Mouse (Mus musculus) hindbrain, embryonic 11.5 days (tissue): ENCODE measurements around the gene Pf4. TPM values are rescaled to one million over a fixed set of nuclear protein-coding genes. Genes with fewer than 3 reads are reported as not detected.

ENCODE experiments used
- ATAC-seq: fragments of 200-750 bp; cut with Nextera tagmentation; 2 replicates; pipeline ENCODE4 v1.8.0; 2017; ENCODE audit warnings: mild to moderate bottlenecking, moderate TSS enrichment, moderate library complexity; ENCODE audit not compliant: low FRiP score
- DNase-seq: peaks from one replicate; pipeline ENCODE4 v3.0.0-alpha.2; 2015; ENCODE audit warnings: low spot score
- H3K27ac ChIP-seq: fragments of 300-500 bp; sonication (generic); 2 replicates; pipeline ENCODE4 v1.5.1; 2014; ENCODE audit warnings: mild to moderate bottlenecking, low read depth, low read length
- H3K27me3 ChIP-seq: fragments of 300-500 bp; sonication (generic); 2 replicates; pipeline ENCODE4 v1.6.1; 2014; ENCODE audit warnings: mild to moderate bottlenecking, low read length, moderate library complexity, mixed read lengths; ENCODE audit not compliant: control insufficient read depth, insufficient read depth
- H3K36me3 ChIP-seq: fragments of 300-500 bp; sonication (generic); 2 replicates; pipeline ENCODE4 v1.6.1; 2014; ENCODE audit warnings: mild to moderate bottlenecking, low read length, moderate library complexity, mixed read lengths; ENCODE audit not compliant: control insufficient read depth, insufficient read depth
- H3K4me1 ChIP-seq: fragments of 300-500 bp; sonication (generic); replicated peaks from 2 replicates; pipeline ENCODE4 v1.6.1; 2014; ENCODE audit warnings: low read length, mixed read lengths; ENCODE audit not compliant: control insufficient read depth, insufficient read depth
- H3K4me2 ChIP-seq: fragments of 300-500 bp; sonication (generic); replicated peaks from 2 replicates; pipeline ENCODE4 v1.6.1; 2014; ENCODE audit warnings: mild to moderate bottlenecking, low read depth, low read length
- H3K4me3 ChIP-seq: fragments of 300-500 bp; sonication (generic); 2 replicates; pipeline ENCODE4 v1.5.1; 2014; ENCODE audit warnings: low read depth, low read length
- H3K9ac ChIP-seq: fragments of 300-500 bp; sonication (generic); 2 replicates; pipeline ENCODE4 v1.6.1; 2014; ENCODE audit warnings: low read depth, low read length
- H3K9me3 ChIP-seq: fragments of 300-500 bp; sonication (generic); 2 replicates; pipeline ENCODE4 v1.6.1; 2016; ENCODE audit warnings: low read length; ENCODE audit not compliant: control insufficient read depth
- WGBS: fragments of 180-500 bp; shearing (Covaris S2); extraction: QIAGEN DNeasy Blood & Tissue Kit; methylation state at CpG from one replicate; pipeline ENCODE4 v1.1.7; 2014; 5-methylcytosine and 5-hydroxymethylcytosine counted together
- polyA plus RNA-seq: library from polyadenylated mRNA; unstranded; fragments of >200 nt; fragmentation: Nextera tagmentation; extraction: Ambion mirVana; gene quantifications from 2 replicates; pipeline ENCODE4 v1.2.1, GENCODE M21; 2014

The Pf4 gene
- polyA plus RNA-seq, 1 experiment from 2014 or later = 91.8 TPM

DNA sequence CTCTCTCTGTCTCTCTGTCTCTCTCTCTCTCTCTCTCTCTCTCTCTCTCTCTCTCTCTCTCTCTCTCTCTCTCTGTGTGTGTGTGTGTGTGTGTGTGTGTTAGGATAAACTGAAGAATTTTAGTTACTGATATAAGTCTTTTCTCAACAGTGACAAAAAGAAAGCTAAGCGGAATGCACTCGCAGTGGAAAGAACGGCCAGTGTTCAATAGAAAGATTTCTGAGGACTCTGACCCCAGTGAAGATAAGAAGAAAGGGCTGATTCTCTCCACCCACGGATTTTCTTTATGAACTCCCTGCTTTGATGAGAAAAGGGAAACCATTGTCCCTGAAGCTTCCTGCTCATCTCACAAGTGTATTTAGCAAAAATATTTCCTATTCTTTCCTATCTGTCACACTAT lies 11.9 kb upstream of the Pf4 start:
- H3K9ac ChIP-seq = no peak overlapping the region
- 50% methylated on average over 4 of the region's 4 CpGs for WGBS
- no peaks in the 10 kb centered on the region for H3K9me3 ChIP-seq
- DNase-seq (no peak), ATAC-seq (no peak)
- no peaks in the 10 kb centered on the region for H3K36me3 ChIP-seq
- no peak overlapping the region for H3K4me3 ChIP-seq
- peaks cover 8% of the 10 kb centered on the region; the same call in 1 of the 2 replicates for H3K27me3 ChIP-seq
- H3K4me2 ChIP-seq = no peak overlapping the region
- H3K27ac ChIP-seq = no peak overlapping the region
- no peaks in the 10 kb centered on the region for H3K4me1 ChIP-seq

DNA sequence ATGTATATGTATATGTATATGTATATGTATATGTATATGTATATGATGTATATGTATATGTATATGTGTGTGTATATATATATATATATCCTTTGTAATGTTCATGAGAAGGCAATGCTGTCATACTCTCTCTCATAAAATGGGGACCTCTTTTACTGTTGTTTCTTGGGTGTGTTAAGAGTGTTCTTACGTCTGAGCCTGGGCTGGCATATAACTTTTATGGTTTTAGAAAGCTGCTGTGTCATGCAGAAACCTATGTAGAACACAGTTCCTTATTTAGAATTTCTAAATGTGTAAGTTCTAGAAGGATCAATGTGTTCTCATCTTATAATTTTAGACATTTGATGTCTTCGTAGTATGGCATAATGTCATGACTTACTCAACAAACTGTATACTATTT lies 11.4 kb upstream of the Pf4 start:
- peaks cover 8% of the 10 kb centered on the region; the same call in 1 of the 2 replicates for H3K27me3 ChIP-seq
- no peak for DNase-seq
- no peak overlapping the region for H3K4me2 ChIP-seq
- H3K9ac ChIP-seq = no peak overlapping the region
- no peak overlapping the region for H3K4me3 ChIP-seq
- H3K36me3 ChIP-seq = no peaks in the 10 kb centered on the region
- no peak for ATAC-seq
- H3K27ac ChIP-seq = no peak overlapping the region
- no peaks in the 10 kb centered on the region for H3K9me3 ChIP-seq
- 92% methylated on average over 2 of the region's 2 CpGs for WGBS
- H3K4me1 ChIP-seq = no peaks in the 10 kb centered on the region

DNA sequence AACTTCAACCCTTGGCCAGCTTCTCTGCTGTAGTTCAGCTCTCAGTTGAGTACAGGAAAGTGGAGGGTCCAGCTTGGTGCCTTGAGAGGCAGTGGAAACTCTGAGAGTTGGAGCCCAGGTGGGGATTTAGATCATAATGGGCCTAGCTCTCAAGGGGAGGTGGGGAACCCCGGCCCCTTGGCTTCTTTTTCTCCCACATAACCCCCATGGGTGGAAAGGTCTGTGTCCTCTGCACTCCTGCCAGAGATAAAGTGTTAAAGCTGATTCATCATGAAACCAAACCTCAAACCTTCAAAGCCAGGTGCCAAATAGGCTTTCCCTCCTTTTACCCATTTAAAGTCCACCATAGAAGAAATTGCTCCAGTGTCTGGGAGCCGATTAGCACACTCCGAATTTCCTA lies 10.4 kb upstream of the Pf4 start:
- H3K4me2 ChIP-seq = no peak overlapping the region
- no peaks in the 10 kb centered on the region for H3K4me1 ChIP-seq
- H3K27me3 ChIP-seq = peaks cover 8% of the 10 kb centered on the region; the same call in 1 of the 2 replicates
- no peaks in the 10 kb centered on the region for H3K36me3 ChIP-seq
- no peak overlapping the region for H3K27ac ChIP-seq
- ATAC-seq = no peak
- no peaks in the 10 kb centered on the region for H3K9me3 ChIP-seq
- WGBS = 96% methylated on average over 3 of the region's 3 CpGs
- H3K9ac ChIP-seq = no peak overlapping the region
- H3K4me3 ChIP-seq = no peak overlapping the region
- no peak for DNase-seq

DNA sequence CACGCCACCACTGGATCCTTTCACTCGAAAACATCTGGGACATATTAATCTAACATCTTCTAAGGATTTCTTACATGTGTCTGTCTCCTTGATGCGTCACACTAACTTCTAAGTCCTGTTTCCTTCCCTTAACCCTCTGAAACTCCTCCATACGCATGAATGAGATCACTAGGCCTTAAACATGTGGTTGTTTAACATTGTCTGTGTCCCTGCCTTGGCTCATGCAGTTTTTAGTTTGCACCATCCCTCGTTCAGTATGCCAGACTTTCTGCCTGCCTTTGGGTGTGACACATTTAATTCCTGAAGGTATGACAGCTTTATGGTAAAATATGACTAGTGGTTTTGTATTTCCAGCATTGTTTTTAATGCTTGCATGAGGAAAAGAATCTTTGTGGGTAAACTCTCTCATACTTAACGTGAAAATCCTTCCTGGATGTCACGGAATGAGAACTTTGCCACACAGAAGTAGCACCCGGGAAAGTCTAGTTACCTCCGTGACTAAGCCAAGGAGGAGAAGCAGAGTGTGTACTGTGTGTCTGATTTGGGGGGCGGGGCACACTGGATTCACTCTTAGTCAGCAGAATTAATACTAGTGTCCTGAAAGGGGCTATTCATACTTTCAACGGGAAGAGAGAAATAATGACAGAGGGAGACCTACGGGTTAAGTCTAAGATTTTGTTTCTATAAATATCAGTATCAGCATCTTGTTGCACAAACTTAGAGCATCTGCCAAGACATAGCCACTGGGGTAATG lies 8.1 kb upstream of the Pf4 start:
- H3K4me2 ChIP-seq = no peak overlapping the region
- H3K4me3 ChIP-seq = no peak overlapping the region
- no peaks in the 10 kb centered on the region for H3K4me1 ChIP-seq
- WGBS = 77% methylated on average over 12 of the region's 12 CpGs
- no peak for DNase-seq
- ATAC-seq = no peak
- no peak overlapping the region for H3K27ac ChIP-seq
- H3K9me3 ChIP-seq = no peaks in the 10 kb centered on the region
- peaks cover 6% of the 10 kb centered on the region; the same call in 1 of the 2 replicates for H3K27me3 ChIP-seq
- H3K9ac ChIP-seq = no peak overlapping the region
- no peaks in the 10 kb centered on the region for H3K36me3 ChIP-seq

DNA sequence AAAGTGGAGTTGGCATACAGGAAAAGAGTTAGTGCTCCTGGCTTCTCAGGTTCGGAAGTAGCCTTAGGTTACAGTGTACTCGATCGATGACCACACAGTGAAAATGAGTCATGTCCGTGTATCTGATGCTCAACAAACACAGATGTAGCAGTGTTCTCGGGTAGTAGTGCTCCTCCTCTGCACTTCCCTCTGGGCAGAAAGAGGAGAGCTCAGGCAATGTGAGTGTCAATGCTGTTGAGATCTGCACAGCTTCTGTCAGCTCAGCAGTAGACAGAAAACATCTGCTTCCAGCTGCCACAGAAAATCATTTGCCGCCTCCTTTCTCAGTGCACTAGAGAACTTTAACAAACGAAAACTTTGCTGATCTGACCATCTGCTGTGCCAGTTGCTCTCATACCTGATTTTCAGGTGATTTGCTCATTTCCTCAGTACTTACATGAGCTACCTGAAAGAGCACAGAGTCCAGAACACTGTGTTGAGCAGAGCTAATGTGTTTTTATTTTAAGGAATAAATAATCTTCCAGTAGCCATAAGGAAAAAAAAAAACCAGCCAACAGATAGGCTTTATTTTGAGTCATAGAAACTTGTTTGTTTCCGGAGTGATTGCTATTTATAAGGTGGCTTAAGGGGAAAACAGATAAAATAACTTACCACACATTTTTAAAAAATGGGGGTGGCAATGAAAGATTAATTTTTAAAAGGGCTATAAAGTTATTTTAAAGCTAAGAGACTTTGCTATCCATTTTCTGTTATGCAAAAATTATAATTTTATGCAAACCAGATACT lies 6.2 kb upstream of the Pf4 start:
- H3K27ac ChIP-seq = no peak overlapping the region
- no peak overlapping the region for H3K4me3 ChIP-seq
- H3K4me2 ChIP-seq = no peak overlapping the region
- ATAC-seq (no peak), DNase-seq (no peak)
- H3K4me1 ChIP-seq = no peaks in the 10 kb centered on the region
- no peaks in the 10 kb centered on the region for H3K9me3 ChIP-seq
- 74% methylated on average over 8 of the region's 8 CpGs for WGBS
- no peaks in the 10 kb centered on the region for H3K27me3 ChIP-seq
- H3K9ac ChIP-seq = no peak overlapping the region
- no peaks in the 10 kb centered on the region for H3K36me3 ChIP-seq

DNA sequence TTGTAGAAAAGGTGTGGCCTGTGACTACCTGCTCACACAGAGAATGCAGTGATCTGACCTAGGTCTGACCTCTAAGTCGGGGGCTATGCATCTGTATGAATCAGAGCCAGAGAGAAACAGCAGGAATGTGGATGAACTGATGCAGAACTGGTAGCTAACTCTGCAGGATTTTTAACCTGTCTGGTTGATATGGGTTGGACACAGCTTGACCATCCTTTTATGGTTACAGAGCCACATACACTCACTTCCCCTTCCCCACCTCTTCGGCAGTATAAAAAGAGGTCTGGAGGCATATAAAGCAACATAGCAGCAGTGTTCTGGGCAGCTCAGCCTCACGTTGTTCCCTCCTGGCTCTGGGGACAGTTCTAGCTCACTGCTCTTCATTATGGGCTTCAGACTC lies 4.0 kb upstream of the Pf4 start, which contains the start of gene Ppbp:
Gene Ppbp (plus strand): TSS at position 301 of the 400 bp plus-strand sequence.
- Histone ChIP-seq H3K27ac (no peak within 1 kb of the TSS), H3K9me3 (no peaks in the 10 kb centered on the region), H3K4me2 (no peak within 1 kb of the TSS), H3K4me3 (no peak within 1 kb of the TSS), H3K9ac (no peak within 1 kb of the TSS), H3K4me1 (no peaks in the 10 kb centered on the region), H3K36me3 (no peaks in the 10 kb centered on the region), H3K27me3 (no peaks in the 10 kb centered on the region)
- DNase-seq (no peak), ATAC-seq (no peak)
- WGBS = 64% methylated on average over 3 of the region's 3 CpGs

DNA sequence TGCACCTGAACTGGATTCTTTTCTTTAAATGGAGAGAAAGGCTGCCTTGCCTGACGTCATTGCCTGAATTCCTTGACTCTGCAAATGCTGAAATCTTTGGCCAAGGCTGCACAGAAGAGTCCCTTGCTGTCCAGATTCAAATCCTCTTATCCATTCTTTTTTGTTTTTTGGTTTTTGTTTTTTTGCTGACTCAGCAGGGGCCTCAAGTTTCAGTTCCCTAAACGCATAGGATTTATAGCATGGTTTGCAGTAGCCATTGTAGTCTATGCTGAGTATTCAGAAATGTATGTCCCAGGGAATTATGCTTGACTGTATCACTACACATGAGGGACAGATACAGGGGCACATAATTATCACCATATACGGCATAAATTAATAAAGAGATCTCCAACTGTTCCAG lies 866 bp upstream of the Pf4 start:
- 80% methylated on average over 3 of the region's 3 CpGs for WGBS
- no peak for ATAC-seq

DNA sequence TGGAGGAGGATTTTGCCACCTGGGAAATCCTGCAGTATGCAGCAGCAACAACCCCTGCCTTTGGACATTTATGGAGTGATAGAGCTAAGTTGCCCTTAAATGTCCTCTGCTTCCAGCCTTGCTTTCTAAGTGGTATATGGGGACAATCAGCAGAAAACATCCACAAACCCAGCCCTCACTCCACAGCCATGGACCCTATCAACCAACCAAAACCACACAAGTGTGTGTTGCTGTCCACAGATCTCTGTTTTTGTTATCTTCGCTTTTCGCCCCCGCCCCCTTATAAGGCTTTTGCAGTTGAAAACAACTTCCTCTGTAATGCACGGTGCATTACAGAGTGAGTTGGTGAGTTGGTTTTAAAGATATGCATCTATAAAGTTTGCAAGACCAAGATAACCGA lies 3.3 kb downstream of the Pf4 start:
- 94% methylated on average over 5 of the region's 5 CpGs for WGBS

More for the DNA sequence above, 866 bp upstream of the Pf4 start:
- Histone ChIP-seq H3K9ac (no peak overlapping the region), H3K4me2 (no peak overlapping the region), H3K9me3 (no peaks in the 10 kb centered on the region), H3K4me1 (no peaks in the 10 kb centered on the region), H3K4me3 (no peak overlapping the region), H3K27ac (no peak overlapping the region), H3K36me3 (no peaks in the 10 kb centered on the region), H3K27me3 (no peaks in the 10 kb centered on the region)
- DNase-seq = no peak

DNA sequence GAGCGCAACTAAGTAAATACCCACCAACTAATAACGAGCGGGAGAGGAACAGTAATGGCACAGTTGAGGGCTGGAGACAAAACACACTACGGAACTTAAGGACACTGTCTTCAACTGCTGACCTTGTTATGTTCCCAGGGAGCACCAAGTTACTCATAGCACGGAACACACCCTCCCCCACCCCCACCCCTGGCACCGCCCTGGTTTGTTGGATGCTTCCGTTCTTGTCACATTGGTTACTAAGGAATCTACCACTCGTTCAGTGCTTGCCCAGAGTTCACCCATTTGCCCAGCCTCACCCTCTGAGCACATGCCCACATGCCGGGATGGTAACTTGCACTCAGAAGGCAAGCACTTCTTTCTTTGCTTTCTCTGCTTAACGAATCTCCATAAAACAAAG lies 5.4 kb downstream of the Pf4 start:
- Histone ChIP-seq H3K27me3 (no peaks in the 10 kb centered on the region), H3K9ac (no peak overlapping the region), H3K36me3 (no peaks in the 10 kb centered on the region), H3K4me1 (no peaks in the 10 kb centered on the region), H3K9me3 (no peaks in the 10 kb centered on the region), H3K4me2 (no peak overlapping the region), H3K4me3 (no peak overlapping the region), H3K27ac (no peak overlapping the region)
- ATAC-seq = no peak
- DNase-seq = no peak
- WGBS = 82% methylated on average over 10 of the region's 10 CpGs

More for the DNA sequence above, 3.3 kb downstream of the Pf4 start:
- H3K4me1 ChIP-seq = no peaks in the 10 kb centered on the region
- ATAC-seq (no peak), DNase-seq (no peak)
- H3K9me3 ChIP-seq = no peaks in the 10 kb centered on the region
- H3K4me3 ChIP-seq = no peak overlapping the region
- H3K9ac ChIP-seq = no peak overlapping the region
- H3K27me3 ChIP-seq = no peaks in the 10 kb centered on the region
- H3K27ac ChIP-seq = no peak overlapping the region
- no peak overlapping the region for H3K4me2 ChIP-seq
- no peaks in the 10 kb centered on the region for H3K36me3 ChIP-seq
